Mouse (Mus musculus) gonadal fat pad, adult 2 months (tissue): ENCODE data around the gene Tcp11. TPM values are rescaled to one million over a fixed set of nuclear protein-coding genes. Genes with fewer than 3 reads are reported as not detected.
A peak's percentile ranks its signal among the peaks of the same experiment; 100 is the strongest.

ENCODE experiments used
- DNase-seq: peaks from one replicate; pipeline ENCODE4 v3.0.0-alpha.2; 2012; ENCODE audit warnings: low read depth
- polyA plus RNA-seq: library from polyadenylated mRNA; depleted of rRNA; stranded (reverse); fragments of >200 nt; gene quantifications from 2 replicates; pipeline ENCODE4 v1.2.3, GENCODE M21; 2012

Tcp11 gene
- polyA plus RNA-seq, 1 experiment, result 26.7 TPM

- no peak for DNase-seq
Measured at GRCm38 (mm10) chr17:28036813-28037756, 43.4 kb downstream of the Tcp11 start.

- no peak for DNase-seq
Measured at GRCm38 (mm10) chr17:28034986-28035385, 45.5 kb downstream of the Tcp11 start.

GRCm38 (mm10) chr17:28033046-28033580, 47.3 kb downstream of the Tcp11 start:
- DNase-seq, result no peak

GRCm38 (mm10) chr17:28032219-28032618, 48.2 kb downstream of the Tcp11 start:
- no peak for DNase-seq

- peak; percentile 78 for DNase-seq
Measured at GRCm38 (mm10) chr17:28031281-28031941, 49.0 kb downstream of the Tcp11 start.

GRCm38 (mm10) chr17:28030446-28030845, 50.0 kb downstream of the Tcp11 start:
- DNase-seq, result no peak

- no peak for DNase-seq
Measured at GRCm38 (mm10) chr17:28029308-28029707, 51.1 kb downstream of the Tcp11 start.

- DNase-seq, result no peak
Measured at GRCm38 (mm10) chr17:28028236-28028635, 52.2 kb downstream of the Tcp11 start.

GRCm38 (mm10) chr17:28027197-28027596, 53.2 kb downstream of the Tcp11 start:
- no peak for DNase-seq

- DNase-seq, result no peak
Measured at GRCm38 (mm10) chr17:28026111-28026872, 54.1 kb downstream of the Tcp11 start.

GRCm38 (mm10) chr17:28025541-28025961, 54.9 kb downstream of the Tcp11 start:
- DNase-seq, result no peak

GRCm38 (mm10) chr17:28022854-28023655, 57.4 kb downstream of the Tcp11 start:
- DNase-seq, result peak; percentile 99

- peak; percentile 64 for DNase-seq
Measured at GRCm38 (mm10) chr17:28021911-28022310, 58.5 kb downstream of the Tcp11 start.

- no peak for DNase-seq
Measured at GRCm38 (mm10) chr17:28019785-28020696, 60.4 kb downstream of the Tcp11 start.

- no peak for DNase-seq
Measured at GRCm38 (mm10) chr17:28018776-28019175, 61.7 kb downstream of the Tcp11 start.

- no peak for DNase-seq
Measured at GRCm38 (mm10) chr17:28018344-28018743, 62.1 kb downstream of the Tcp11 start.
